Mouse (Mus musculus) liver, postnatal 0 days (tissue): ENCODE measurements around the gene Coq8b. TPM values are rescaled to one million over a fixed set of nuclear protein-coding genes. Genes with fewer than 3 reads are reported as not detected.

Experiments
- ATAC-seq: fragments of 200-750 bp; cut with Nextera tagmentation; 2 replicates; pipeline ENCODE4 v1.8.0; 2017; ENCODE audit warnings: mild to moderate bottlenecking, moderate library complexity
- DNase-seq: peaks from one replicate; pipeline ENCODE4 v3.0.0-alpha.2; 2016
- H3K27ac ChIP-seq: fragments of 300-500 bp; sonication (generic); 2 replicates; pipeline ENCODE4 v1.5.1; 2014; ENCODE audit warnings: antibody characterized with exemption, moderate library complexity, mild to moderate bottlenecking, low read depth
- H3K27me3 ChIP-seq: fragments of 300-500 bp; sonication (generic); 2 replicates; pipeline ENCODE4 v1.6.1; 2014; ENCODE audit warnings: low read length, control low read depth, mixed read lengths; ENCODE audit not compliant: insufficient read depth
- H3K36me3 ChIP-seq: fragments of 300-500 bp; sonication (generic); replicated peaks from 2 replicates; pipeline ENCODE4 v1.6.1; 2014; ENCODE audit warnings: mild to moderate bottlenecking, control low read depth, low read length, moderate library complexity, mixed read lengths; ENCODE audit not compliant: insufficient read depth
- H3K4me1 ChIP-seq: fragments of 300-500 bp; sonication (generic); 2 replicates; pipeline ENCODE4 v1.6.1; 2014; ENCODE audit warnings: antibody characterized with exemption, mild to moderate bottlenecking, control low read depth; ENCODE audit not compliant: insufficient read depth
- H3K4me2 ChIP-seq: fragments of 300-500 bp; sonication (generic); 2 replicates; pipeline ENCODE4 v1.6.1; 2014; ENCODE audit warnings: low read depth, mild to moderate bottlenecking, low read length, moderate library complexity, mixed read lengths
- H3K4me3 ChIP-seq: fragments of 300-500 bp; sonication (generic); 2 replicates; pipeline ENCODE4 v1.5.1; 2014; ENCODE audit warnings: low read depth, low read length
- H3K9ac ChIP-seq: fragments of 300-500 bp; sonication (generic); replicated peaks from 2 replicates; pipeline ENCODE4 v1.6.1; 2014; ENCODE audit warnings: mild to moderate bottlenecking, moderate library complexity
- H3K9me3 ChIP-seq: fragments of 300-500 bp; sonication (generic); 2 replicates; pipeline ENCODE4 v1.6.1; 2016; ENCODE audit warnings: mild to moderate bottlenecking, control low read depth, low read length, mixed read lengths
- CTCF ChIP-seq: sonication (generic); IDR thresholded peaks from 2 replicates; pipeline ENCODE4 v1.5.1; 2016; ENCODE audit warnings: antibody characterized with exemption, low read depth
- EP300 ChIP-seq: IDR thresholded peaks from 2 replicates; pipeline ENCODE4 v1.6.1; 2016; ENCODE audit warnings: antibody characterized with exemption, low read depth, mild to moderate bottlenecking
- WGBS: fragments of 180-500 bp; shearing (Covaris S2); extraction: QIAGEN DNeasy Blood & Tissue Kit; methylation state at CpG from one replicate; pipeline ENCODE4 v1.1.7; 2014; ENCODE audit not compliant: insufficient replicate concordance; 5-methylcytosine and 5-hydroxymethylcytosine counted together
- polyA plus RNA-seq: library from polyadenylated mRNA; unstranded; fragments of >200 nt; fragmentation: Nextera tagmentation; extraction: Ambion mirVana; gene quantifications from 2 replicates; pipeline ENCODE4 v1.2.1, GENCODE M21; 2015

The Coq8b gene
- polyA plus RNA-seq, 1 experiment from 2014 or later = 20.1 TPM

- TF ChIP-seq CTCF (peak; percentile 64), EP300 (no peak)
- Histone ChIP-seq H3K9me3 (no peaks in the 10 kb centered on the region), H3K27ac (no peak overlapping the region), H3K4me3 (no peak overlapping the region), H3K4me1 (no peaks in the 10 kb centered on the region), H3K4me2 (peak overlapping the region; percentile 38; the same call in 1 of the 2 replicates), H3K36me3 (peaks cover under 1% of the 10 kb centered on the region; the same call in 1 of the 2 replicates), H3K27me3 (no peaks in the 10 kb centered on the region), H3K9ac (no peak overlapping the region)
- DNase-seq = peak; percentile 71
- WGBS = 63% methylated on average over 32 of the region's 32 CpGs
- peak; percentile 54 for ATAC-seq
Measured at GRCm38 (mm10) chr7:27273739-27274351, 41.0 kb downstream of the Coq8b start.

GRCm38 (mm10) chr7:27274916-27275315 lies 42.1 kb downstream of the Coq8b start:
- 78% methylated on average over 4 of the region's 4 CpGs for WGBS
- TF ChIP-seq CTCF = no peak
- no peak for TF ChIP-seq EP300
- H3K36me3 ChIP-seq = no peaks in the 10 kb centered on the region; the same call in 1 of the 2 replicates

GRCm38 (mm10) chr7:27276021-27276420 lies 43.2 kb downstream of the Coq8b start:
- no peak for ATAC-seq
- no peak overlapping the region for H3K4me3 ChIP-seq
- DNase-seq = no peak

More at GRCm38 (mm10) chr7:27274916-27275315, 42.1 kb downstream of the Coq8b start:
- Histone ChIP-seq H3K27me3 (no peaks in the 10 kb centered on the region), H3K9ac (no peak overlapping the region), H3K9me3 (no peaks in the 10 kb centered on the region), H3K4me2 (no peak overlapping the region), H3K27ac (no peak overlapping the region), H3K4me3 (no peak overlapping the region), H3K4me1 (no peaks in the 10 kb centered on the region)
- DNase-seq (no peak), ATAC-seq (no peak)

GRCm38 (mm10) chr7:27277191-27277590 lies 44.4 kb downstream of the Coq8b start:
- WGBS = 81% methylated on average over 3 of the region's 3 CpGs
- ATAC-seq (no peak), DNase-seq (no peak)
- peak; percentile 62 for TF ChIP-seq CTCF
- TF ChIP-seq EP300 = no peak
- H3K27me3 ChIP-seq = no peaks in the 10 kb centered on the region
- H3K36me3 ChIP-seq = no peaks in the 10 kb centered on the region; the same call in 1 of the 2 replicates
- H3K9me3 ChIP-seq = no peaks in the 10 kb centered on the region
- H3K4me1 ChIP-seq = no peaks in the 10 kb centered on the region
- H3K4me2 ChIP-seq = no peak overlapping the region
- no peak overlapping the region for H3K4me3 ChIP-seq
- H3K9ac ChIP-seq = no peak overlapping the region
- H3K27ac ChIP-seq = no peak overlapping the region

More at GRCm38 (mm10) chr7:27276021-27276420, 43.2 kb downstream of the Coq8b start:
- Histone ChIP-seq H3K27me3 (no peaks in the 10 kb centered on the region), H3K36me3 (no peaks in the 10 kb centered on the region; the same call in 1 of the 2 replicates), H3K9ac (no peak overlapping the region), H3K4me1 (no peaks in the 10 kb centered on the region), H3K27ac (no peak overlapping the region), H3K4me2 (no peak overlapping the region), H3K9me3 (no peaks in the 10 kb centered on the region)
- WGBS = 41% methylated on average over 7 of the region's 7 CpGs
- TF ChIP-seq EP300 (no peak), CTCF (no peak)

GRCm38 (mm10) chr7:27281717-27282116 lies 48.9 kb downstream of the Coq8b start:
- TF ChIP-seq CTCF = no peak
- TF ChIP-seq EP300 = no peak
- DNase-seq (no peak), ATAC-seq (no peak)
- H3K4me2 ChIP-seq = no peak overlapping the region
- no peaks in the 10 kb centered on the region for H3K36me3 ChIP-seq
- H3K4me3 ChIP-seq = no peak overlapping the region
- H3K9me3 ChIP-seq = no peaks in the 10 kb centered on the region
- H3K9ac ChIP-seq = no peak overlapping the region
- 67% methylated on average over 13 of the region's 13 CpGs for WGBS
- no peaks in the 10 kb centered on the region for H3K27me3 ChIP-seq
- peaks cover 4% of the 10 kb centered on the region; the same call in 1 of the 2 replicates for H3K4me1 ChIP-seq
- H3K27ac ChIP-seq = no peak overlapping the region

GRCm38 (mm10) chr7:27282225-27282624 lies 49.4 kb downstream of the Coq8b start:
- no peak for TF ChIP-seq EP300
- TF ChIP-seq CTCF = no peak
- Histone ChIP-seq H3K4me2 (no peak overlapping the region), H3K36me3 (no peaks in the 10 kb centered on the region), H3K9me3 (no peaks in the 10 kb centered on the region), H3K27ac (no peak overlapping the region), H3K9ac (no peak overlapping the region), H3K27me3 (no peaks in the 10 kb centered on the region), H3K4me1 (peaks cover 4% of the 10 kb centered on the region; the same call in 1 of the 2 replicates), H3K4me3 (no peak overlapping the region)
- no peak for DNase-seq
- WGBS = 74% methylated on average over 4 of the region's 4 CpGs
- ATAC-seq = no peak
